Mouse (Mus musculus) spleen, adult 2 months (tissue): ENCODE measurements around the gene Cep128.

Experiments
- CTCF ChIP-seq: fragments of 200-500 bp; IDR thresholded peaks from 2 replicates; pipeline ENCODE4 v1.5.1; 2011; ENCODE audit warnings: mild to moderate bottlenecking, inconsistent platforms; ENCODE audit not compliant: insufficient read depth, insufficient read length, insufficient replicate concordance; ENCODE audit errors: extremely low read depth
- POLR2A ChIP-seq: fragments of 200-500 bp; IDR thresholded peaks from 2 replicates; pipeline ENCODE4 v1.6.1; 2011; ENCODE audit warnings: low read depth, low read length, inconsistent platforms

DNA sequence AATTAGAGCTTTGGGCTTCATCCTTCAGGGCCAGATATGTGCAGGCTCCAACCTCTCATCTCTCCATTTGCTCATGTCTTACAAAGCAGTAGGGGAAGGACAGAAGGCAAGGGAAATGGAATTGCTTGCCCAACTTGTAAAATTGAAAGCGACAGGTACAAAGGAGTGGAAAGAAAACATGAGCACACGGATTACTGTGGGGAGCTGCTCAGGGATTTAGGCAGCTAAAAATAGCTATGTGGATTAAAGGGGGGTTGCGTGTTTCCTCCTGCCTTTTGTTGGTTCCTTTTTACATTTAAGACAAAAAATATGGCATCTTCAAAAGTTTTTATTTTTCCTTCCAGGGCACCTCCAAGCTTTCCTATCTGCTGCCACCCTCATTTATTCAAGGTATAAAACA is 269.2 kb downstream of the Cep128 start:
- no peak for TF ChIP-seq CTCF
- no peak for TF ChIP-seq POLR2A
